Mouse (Mus musculus) hindbrain, embryonic 13.5 days (tissue): ENCODE results near the gene 2010106E10Rik. TPM values are rescaled to one million over a fixed set of nuclear protein-coding genes. Genes with fewer than 3 reads are reported as not detected.
A peak's percentile ranks its signal among the peaks of the same experiment; 100 is the strongest.

ENCODE experiments used
- ATAC-seq: fragments of 200-750 bp; cut with Nextera tagmentation; 2 replicates; pipeline ENCODE4 v1.8.0; 2017; ENCODE audit warnings: moderate TSS enrichment; ENCODE audit not compliant: low FRiP score
- H3K27ac ChIP-seq: fragments of 300-500 bp; sonication (generic); 2 replicates; pipeline ENCODE4 v1.5.1; 2015; ENCODE audit warnings: inconsistent platforms, mild to moderate bottlenecking, moderate library complexity
- H3K27me3 ChIP-seq: fragments of 300-500 bp; sonication (generic); 2 replicates; pipeline ENCODE4 v1.6.1; 2015; ENCODE audit warnings: mild to moderate bottlenecking, inconsistent platforms
- H3K36me3 ChIP-seq: fragments of 300-500 bp; sonication (generic); 2 replicates; pipeline ENCODE4 v1.6.1; 2015; ENCODE audit warnings: mild to moderate bottlenecking, inconsistent platforms
- H3K4me1 ChIP-seq: fragments of 300-500 bp; sonication (generic); replicated peaks from 2 replicates; pipeline ENCODE4 v1.6.1; 2015; ENCODE audit warnings: inconsistent platforms
- H3K4me2 ChIP-seq: fragments of 300-500 bp; sonication (generic); 2 replicates; pipeline ENCODE4 v1.6.1; 2015; ENCODE audit warnings: inconsistent platforms, mild to moderate bottlenecking, moderate library complexity
- H3K4me3 ChIP-seq: fragments of 300-500 bp; sonication (generic); 2 replicates; pipeline ENCODE4 v1.5.1; 2015; ENCODE audit warnings: mild to moderate bottlenecking, inconsistent platforms
- H3K9ac ChIP-seq: fragments of 300-500 bp; sonication (generic); 2 replicates; pipeline ENCODE4 v1.6.1; 2015; ENCODE audit warnings: mild to moderate bottlenecking, inconsistent platforms
- H3K9me3 ChIP-seq: fragments of 300-500 bp; sonication (generic); 2 replicates; pipeline ENCODE4 v1.6.1; 2016; ENCODE audit warnings: inconsistent platforms
- WGBS: fragments of 180-500 bp; shearing (Covaris S2); methylation state at CpG from one replicate; pipeline ENCODE4 v1.1.7; 2015; 5-methylcytosine and 5-hydroxymethylcytosine counted together
- polyA plus RNA-seq: library from polyadenylated mRNA; unstranded; fragments of >200 nt; fragmentation: Nextera tagmentation; extraction: Ambion mirVana; gene quantifications from 2 replicates; pipeline ENCODE4 v1.2.1, GENCODE M21; 2015

2010106E10Rik gene
- polyA plus RNA-seq: not detected in 2 replicates

GRCm38 (mm10) chrX:112494974-112495373 is at the start of gene 2010106E10Rik:
Gene 2010106E10Rik, plus strand, starts transcription at chrX:112495274.
- Histone ChIP-seq H3K27me3 (no peaks in the 10 kb centered on the region), H3K4me2 (no peak within 1 kb of the TSS)
- 83% methylated on average over 1 of the region's 1 CpGs for WGBS

GRCm38 (mm10) chrX:112505651-112506050 is 10.6 kb downstream of the 2010106E10Rik start:
- H3K4me2 ChIP-seq: no peak overlapping the region
- no peak for ATAC-seq
- no peak overlapping the region for H3K9ac ChIP-seq
- H3K4me1 ChIP-seq: no peaks in the 10 kb centered on the region
- no peaks in the 10 kb centered on the region for H3K9me3 ChIP-seq
- H3K36me3 ChIP-seq: no peaks in the 10 kb centered on the region
- no peak overlapping the region for H3K4me3 ChIP-seq
- H3K27ac ChIP-seq: no peak overlapping the region
- 84% methylated on average over 2 of the region's 2 CpGs for WGBS
- H3K27me3 ChIP-seq: no peaks in the 10 kb centered on the region

More at GRCm38 (mm10) chrX:112494974-112495373, at the start of gene 2010106E10Rik:
- H3K9ac ChIP-seq: no peak within 1 kb of the TSS
- H3K4me1 ChIP-seq: no peaks in the 10 kb centered on the region
- no peak within 1 kb of the TSS for H3K27ac ChIP-seq
- ATAC-seq: no peak
- no peaks in the 10 kb centered on the region for H3K36me3 ChIP-seq
- no peak within 1 kb of the TSS for H3K4me3 ChIP-seq
- no peaks in the 10 kb centered on the region for H3K9me3 ChIP-seq

- H3K4me3 ChIP-seq: no peak overlapping the region
- ATAC-seq: peak; percentile 66; the same call in 1 of the 2 replicates
- no peak overlapping the region for H3K27ac ChIP-seq
- H3K9ac ChIP-seq: no peak overlapping the region
- H3K27me3 ChIP-seq: no peaks in the 10 kb centered on the region
- no peaks in the 10 kb centered on the region for H3K9me3 ChIP-seq
- 83% methylated on average over 1 of the region's 1 CpGs for WGBS
- H3K36me3 ChIP-seq: no peaks in the 10 kb centered on the region
- H3K4me1 ChIP-seq: no peaks in the 10 kb centered on the region
- no peak overlapping the region for H3K4me2 ChIP-seq
Observed at GRCm38 (mm10) chrX:112524755-112525154, 29.7 kb downstream of the 2010106E10Rik start.

GRCm38 (mm10) chrX:112543115-112543514 is 48.0 kb downstream of the 2010106E10Rik start:
- Histone ChIP-seq H3K4me2 (no peak overlapping the region), H3K27ac (no peak overlapping the region), H3K36me3 (no peaks in the 10 kb centered on the region), H3K9me3 (no peaks in the 10 kb centered on the region), H3K27me3 (no peaks in the 10 kb centered on the region), H3K4me1 (no peaks in the 10 kb centered on the region), H3K9ac (no peak overlapping the region), H3K4me3 (no peak overlapping the region)
- ATAC-seq: no peak
- WGBS: 56% methylated on average over 1 of the region's 1 CpGs

- Histone ChIP-seq H3K36me3 (no peaks in the 10 kb centered on the region), H3K27ac (no peak overlapping the region), H3K27me3 (no peaks in the 10 kb centered on the region), H3K9me3 (no peaks in the 10 kb centered on the region), H3K4me3 (no peak overlapping the region), H3K9ac (no peak overlapping the region), H3K4me2 (no peak overlapping the region), H3K4me1 (no peaks in the 10 kb centered on the region)
- ATAC-seq: no peak
- 84% methylated on average over 2 of the region's 2 CpGs for WGBS
Observed at GRCm38 (mm10) chrX:112567716-112568115, 72.6 kb downstream of the 2010106E10Rik start.

- ATAC-seq: peak; percentile 98
- no peaks in the 10 kb centered on the region for H3K9me3 ChIP-seq
- H3K4me1 ChIP-seq: no peaks in the 10 kb centered on the region
- H3K27ac ChIP-seq: peak within 1 kb of the TSS; percentile 94
- 24% methylated on average over 44 of the region's 79 CpGs for WGBS
- peak within 1 kb of the TSS; percentile 88 for H3K9ac ChIP-seq
- no peaks in the 10 kb centered on the region for H3K36me3 ChIP-seq
- H3K4me3 ChIP-seq: peak within 1 kb of the TSS; percentile 68
- H3K27me3 ChIP-seq: no peaks in the 10 kb centered on the region
- H3K4me2 ChIP-seq: peak within 1 kb of the TSS; percentile 47
Observed at GRCm38 (mm10) chrX:112600511-112601305, 105.6 kb downstream of the 2010106E10Rik start, which contains the start of gene Zfp711. Gene Zfp711, plus strand, starts transcription at chrX:112600526.

- WGBS: 17% methylated on average over 63 of the region's 81 CpGs
- H3K9ac ChIP-seq: peak overlapping the region; percentile 88
- H3K9me3 ChIP-seq: no peaks in the 10 kb centered on the region
- peak overlapping the region; percentile 68 for H3K4me3 ChIP-seq
- no peaks in the 10 kb centered on the region for H3K27me3 ChIP-seq
- H3K4me2 ChIP-seq: peak overlapping the region; percentile 47
- H3K27ac ChIP-seq: peak overlapping the region; percentile 94
- no peaks in the 10 kb centered on the region for H3K4me1 ChIP-seq
- peak; percentile 78 for ATAC-seq
- no peaks in the 10 kb centered on the region for H3K36me3 ChIP-seq
Observed at GRCm38 (mm10) chrX:112601306-112602120, 106.4 kb downstream of the 2010106E10Rik start.

Other genes starting within 250 kb of the 2010106E10Rik start
- gene Apool, start 183.9 kb upstream of the 2010106E10Rik start, polyA plus RNA-seq: 24.8 and 27.8 TPM in 2 replicates
- gene Satl1, start 88.5 kb upstream of the 2010106E10Rik start, polyA plus RNA-seq: not detected in 2 replicates
- 38.0 and 41.9 TPM in 2 replicates for gene Zfp711, start 105.3 kb downstream of the 2010106E10Rik start, polyA plus RNA-seq
- 0.09 and 0.13 TPM in 2 replicates for gene Pof1b, start 203.4 kb downstream of the 2010106E10Rik start, polyA plus RNA-seq